Mouse (Mus musculus): ENCODE measurements around the gene Ell. TPM values are rescaled to one million over a fixed set of nuclear protein-coding genes. Genes with fewer than 3 reads are reported as not detected.

Ell gene
- polyA plus RNA-seq, 1 experiment from 2014 or later = 26.1 TPM

DNA sequence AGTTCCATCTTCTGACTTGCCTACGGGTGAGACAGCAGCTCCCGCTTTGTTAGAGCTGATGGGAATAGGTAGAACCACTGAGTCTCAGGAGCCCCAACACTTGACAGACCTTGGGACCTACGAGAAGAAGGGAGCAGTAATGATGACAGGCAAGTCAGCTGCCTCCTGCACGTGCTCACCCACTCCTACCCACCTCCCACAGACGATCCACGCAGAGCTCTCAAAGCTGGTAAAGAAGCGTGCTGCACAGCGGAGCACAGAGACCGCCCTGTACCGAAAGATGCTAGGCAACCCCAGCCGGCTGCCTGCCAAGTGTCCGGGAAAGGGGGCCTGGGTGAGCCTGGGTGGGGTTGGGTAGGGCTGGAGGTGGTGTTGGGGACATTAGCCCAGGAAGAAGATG is 5.0 kb upstream of the Ell start:
- POLR2A ChIA-PET = no interaction called here
- CTCF ChIA-PET = no interaction called here
- H3K27me3 ChIP-seq = no peaks in the 10 kb centered on the region
- in situ Hi-C loops (cut with MboI; ENCODE audit: low pct_unique_long_range_greater_than_20kb) = no loop called here
- DNase-seq (ENCODE audit: low read depth, low spot score) (no peak), ATAC-seq (no peak)
- no peak for TF ChIP-seq CTCF (IDR thresholded peaks at IDR 0.05)

DNA sequence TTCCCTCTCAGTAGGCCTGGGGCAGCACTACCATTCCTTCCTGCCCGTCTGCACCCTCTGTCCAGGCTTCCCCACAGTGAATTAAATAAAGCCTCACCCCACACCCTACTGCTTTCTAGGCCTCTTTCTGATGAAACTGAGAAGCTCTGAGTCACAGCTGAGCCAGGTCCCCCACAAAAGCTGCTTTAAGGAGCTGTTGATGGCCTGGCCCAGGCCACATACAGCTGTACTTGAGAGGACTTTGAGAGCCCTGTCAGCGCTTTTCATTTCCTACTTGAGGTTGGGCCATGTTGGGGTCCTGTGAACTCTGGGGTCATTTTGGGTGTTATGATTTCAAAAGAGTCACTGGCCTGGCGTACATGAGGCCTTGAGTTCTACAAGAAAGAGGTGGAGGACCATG is 4.0 kb upstream of the Ell start:
- ChIA-PET CTCF (no interaction called here), POLR2A (no interaction called here)
- H3K27me3 ChIP-seq = no peaks in the 10 kb centered on the region
- no peak for DNase-seq (ENCODE audit: low read depth, low spot score)
- ATAC-seq = no peak
- TF ChIP-seq CTCF (IDR thresholded peaks at IDR 0.05) = no peak
- in situ Hi-C loops (cut with MboI; ENCODE audit: low pct_unique_long_range_greater_than_20kb) = no loop called here

DNA sequence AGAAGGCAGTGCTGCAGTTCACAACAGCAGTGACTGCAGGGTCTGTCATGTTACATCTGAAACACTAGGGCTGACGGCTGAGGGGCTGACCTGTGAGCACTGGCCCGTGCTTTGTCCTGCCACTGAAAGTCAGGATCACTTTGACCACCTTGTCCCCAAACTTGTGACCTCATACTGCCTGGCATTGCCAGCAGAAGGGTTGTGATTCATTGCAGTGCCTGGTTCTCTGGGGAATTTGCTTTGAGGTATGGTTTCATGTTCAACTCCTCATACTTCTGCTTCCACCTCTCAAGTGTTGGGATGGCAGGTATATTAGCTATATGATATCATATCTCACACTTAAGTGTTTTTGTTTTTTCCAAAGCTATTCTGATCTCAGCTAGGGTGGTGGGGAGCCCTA is 3.6 kb upstream of the Ell start:
- TF ChIP-seq CTCF (IDR thresholded peaks at IDR 0.05) = no peak
- ChIA-PET POLR2A (no interaction called here), CTCF (interaction anchor here (4.1 kb wide), 1 partner anchor 9 kb away, joined by 20 read pairs; the partner anchor contains the start of genes Fkbp8 and Kxd1)
- in situ Hi-C loops (cut with MboI; ENCODE audit: low pct_unique_long_range_greater_than_20kb) = no loop called here
- H3K27me3 ChIP-seq = no peaks in the 10 kb centered on the region
- no peak for DNase-seq (ENCODE audit: low read depth, low spot score)
- no peak for ATAC-seq

DNA sequence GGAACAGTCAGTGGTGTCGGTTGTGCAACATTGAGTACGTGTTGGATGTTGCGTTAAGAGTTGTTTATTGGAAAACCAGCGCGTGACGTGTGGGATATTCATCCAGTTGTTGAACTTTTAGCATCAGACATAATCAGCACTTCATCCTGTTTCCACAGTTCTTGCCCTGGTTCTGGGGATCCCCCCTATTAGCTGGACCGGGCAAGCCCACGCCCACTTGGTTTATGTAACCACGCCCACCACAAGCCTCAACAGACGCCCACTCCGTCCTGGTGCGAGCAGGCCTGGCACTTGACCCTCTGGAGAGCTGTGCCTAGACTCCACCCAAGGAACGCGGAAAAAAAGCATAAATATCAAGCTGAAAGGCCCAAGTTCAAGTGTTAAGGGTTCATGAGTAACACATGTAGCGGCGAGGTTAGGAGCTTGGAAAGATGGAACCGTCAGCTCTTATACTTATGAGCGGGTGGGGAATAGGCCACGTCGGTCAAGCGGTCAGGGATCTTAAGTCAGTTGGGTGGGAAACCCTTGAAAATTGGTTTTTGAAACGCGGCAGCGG is 1.2 kb upstream of the Ell start:
- no peaks in the 10 kb centered on the region for H3K27me3 ChIP-seq
- no peak for DNase-seq (ENCODE audit: low read depth, low spot score)
- TF ChIP-seq CTCF (IDR thresholded peaks at IDR 0.05) = no peak
- ATAC-seq = no peak
- in situ Hi-C loops (cut with MboI; ENCODE audit: low pct_unique_long_range_greater_than_20kb) = no loop called here
- ChIA-PET CTCF (interaction anchor here (1.4 to 4.1 kb wide), 2 partner anchors 11 to 72 kb away, joined by 4 to 20 read pairs; partner anchors contain the start of genes Fkbp8 and Kxd1), POLR2A (interaction anchor here (1.3 to 4.2 kb wide), 3 partner anchors 10 to 72 kb away, joined by 3 to 24 read pairs (median 15); partner anchors contain the start of genes Fkbp8, Kxd1 and Uba52)

DNA sequence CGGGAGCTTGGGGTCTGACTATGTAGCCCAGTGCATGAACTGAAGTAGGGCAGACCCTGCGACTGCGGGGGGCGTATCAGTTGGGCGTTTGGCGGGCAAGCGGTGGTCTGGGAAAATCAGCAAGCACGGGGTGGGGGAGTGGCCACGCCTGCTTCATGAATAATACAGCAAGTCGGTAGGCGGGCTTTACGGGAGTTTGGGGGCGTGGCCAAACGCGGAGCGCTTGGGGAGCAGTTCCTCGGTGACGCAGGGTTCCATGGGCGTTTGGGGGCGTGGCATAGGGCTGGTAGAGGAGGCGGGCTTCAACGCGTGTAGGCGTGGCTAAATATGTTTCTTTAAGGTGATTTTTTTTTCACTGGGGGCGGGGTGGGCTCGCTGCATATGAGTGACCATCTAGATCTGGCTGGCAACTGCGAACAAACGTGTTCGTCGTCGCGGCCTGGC is 602 bp upstream of the Ell start:
- H3K27me3 ChIP-seq = no peaks in the 10 kb centered on the region
- DNase-seq (ENCODE audit: low read depth, low spot score) (peak; percentile 81), ATAC-seq (peak; percentile 41)
- CTCF ChIA-PET = interaction anchor here (1.4 to 4.1 kb wide), 2 partner anchors 11 to 72 kb away, joined by 4 to 20 read pairs; partner anchors contain the start of genes Fkbp8 and Kxd1
- TF ChIP-seq CTCF (IDR thresholded peaks at IDR 0.05) = no peak
- POLR2A ChIA-PET = interaction anchor here (1.3 to 4.2 kb wide), 3 partner anchors 11 to 71 kb away, joined by 3 to 24 read pairs (median 15); partner anchors contain the start of genes Fkbp8, Kxd1 and Uba52
- in situ Hi-C loops (cut with MboI; ENCODE audit: low pct_unique_long_range_greater_than_20kb) = no loop called here

DNA sequence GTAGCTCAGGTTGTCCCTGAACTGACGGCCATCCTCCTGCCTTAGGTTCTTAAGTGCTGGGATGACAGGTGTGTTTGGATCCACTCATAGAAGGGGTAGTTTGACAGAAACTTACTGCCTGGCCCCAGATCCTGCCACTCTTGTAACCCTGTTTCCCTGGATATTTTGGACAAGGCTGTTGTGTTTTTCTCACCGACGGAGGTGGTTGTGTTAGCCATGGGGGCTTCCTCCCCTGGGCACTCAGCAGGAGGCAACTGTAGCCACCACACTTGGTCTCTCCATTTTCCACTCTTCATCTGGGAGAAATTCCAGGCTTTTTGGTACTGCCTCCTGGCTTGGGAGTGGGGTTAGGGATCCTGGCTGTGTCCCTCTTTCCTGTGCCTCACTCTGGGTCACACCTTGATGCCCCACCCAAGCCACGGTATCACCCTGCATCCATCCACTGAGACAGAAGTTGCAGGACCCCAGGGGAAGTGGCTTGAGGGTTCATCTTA is 803 bp downstream of the Ell start:
- POLR2A ChIA-PET = interaction anchor here (0.8 to 4.2 kb wide), 5 partner anchors 10 to 70 kb away, joined by 4 to 24 read pairs (median 5); partner anchors contain the start of genes Fkbp8, Kxd1, Ssbp4 and Uba52
- ATAC-seq (no peak), DNase-seq (ENCODE audit: low read depth, low spot score) (no peak)
- CTCF ChIA-PET = no interaction called here
- H3K27me3 ChIP-seq = no peaks in the 10 kb centered on the region
- in situ Hi-C loops (cut with MboI; ENCODE audit: low pct_unique_long_range_greater_than_20kb) = no loop called here
- no peak for TF ChIP-seq CTCF (IDR thresholded peaks at IDR 0.05)

DNA sequence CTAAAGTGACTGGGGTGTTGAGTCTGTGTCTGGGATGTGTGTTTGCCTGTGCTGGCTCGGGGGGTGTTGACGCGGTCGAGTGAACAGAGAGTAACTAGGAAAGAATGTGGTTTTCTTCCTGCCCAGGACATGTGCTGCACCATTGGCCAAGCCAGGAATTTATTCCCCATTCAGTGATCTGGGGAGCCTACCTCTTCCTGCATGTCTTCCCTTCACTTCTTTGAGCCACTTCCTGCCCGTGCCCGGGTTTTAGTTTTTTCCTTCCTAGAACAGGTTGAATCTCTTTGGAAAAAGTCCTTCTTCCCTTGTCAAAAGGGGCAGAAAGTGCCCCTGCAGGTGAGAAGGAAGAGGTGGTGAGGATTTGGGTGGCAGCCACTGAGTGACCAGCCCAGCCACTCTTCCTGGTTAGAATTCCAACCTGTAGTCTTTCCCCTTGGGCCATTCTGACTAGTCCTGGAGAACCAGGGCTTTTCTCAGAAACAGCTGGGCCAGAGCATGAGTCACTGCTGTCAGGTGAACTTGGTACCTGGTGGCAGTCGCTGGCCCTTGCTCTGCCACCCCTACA is 1.3 kb downstream of the Ell start:
- in situ Hi-C loops (cut with MboI; ENCODE audit: low pct_unique_long_range_greater_than_20kb) = no loop called here
- DNase-seq (ENCODE audit: low read depth, low spot score) (no peak), ATAC-seq (peak; percentile 7)
- ChIA-PET CTCF (no interaction called here), POLR2A (interaction anchor here (0.8 to 4.2 kb wide), 6 partner anchors 10 to 69 kb away, joined by 3 to 24 read pairs (median 4); partner anchors contain the start of genes Fkbp8, Kxd1, Ssbp4 and Uba52)
- H3K27me3 ChIP-seq = no peaks in the 10 kb centered on the region
- no peak for TF ChIP-seq CTCF (IDR thresholded peaks at IDR 0.05)

DNA sequence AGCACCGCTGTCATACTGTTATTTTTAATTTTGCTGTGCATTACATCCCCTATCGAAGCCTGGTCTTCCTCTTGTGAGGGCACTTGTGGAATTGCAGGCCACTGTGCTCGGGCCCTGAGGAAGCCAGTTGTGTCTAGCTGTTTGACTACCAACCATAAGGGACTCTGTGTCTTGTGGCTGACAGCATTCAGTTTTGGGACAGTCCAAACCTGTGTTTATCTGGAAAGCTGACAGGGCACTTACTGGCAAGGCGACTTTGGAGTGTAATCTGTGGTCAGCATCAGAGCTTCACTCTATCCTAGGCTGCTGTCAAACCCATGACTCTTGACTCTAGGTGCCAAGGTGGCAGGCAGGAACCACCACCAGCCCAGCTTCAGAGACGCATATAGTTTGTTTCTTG is 1.8 kb downstream of the Ell start:
- ChIA-PET CTCF (interaction anchor here (1.1 kb wide), 2 partner anchors 10 to 17 kb away, joined by 3 read pairs; no protein-coding TSS in a partner anchor), POLR2A (interaction anchor here (0.7 to 1.3 kb wide), 4 partner anchors 12 to 30 kb away, joined by 3 to 7 read pairs (median 4); no protein-coding TSS in a partner anchor)
- in situ Hi-C loops (cut with MboI; ENCODE audit: low pct_unique_long_range_greater_than_20kb) = no loop called here

DNA sequence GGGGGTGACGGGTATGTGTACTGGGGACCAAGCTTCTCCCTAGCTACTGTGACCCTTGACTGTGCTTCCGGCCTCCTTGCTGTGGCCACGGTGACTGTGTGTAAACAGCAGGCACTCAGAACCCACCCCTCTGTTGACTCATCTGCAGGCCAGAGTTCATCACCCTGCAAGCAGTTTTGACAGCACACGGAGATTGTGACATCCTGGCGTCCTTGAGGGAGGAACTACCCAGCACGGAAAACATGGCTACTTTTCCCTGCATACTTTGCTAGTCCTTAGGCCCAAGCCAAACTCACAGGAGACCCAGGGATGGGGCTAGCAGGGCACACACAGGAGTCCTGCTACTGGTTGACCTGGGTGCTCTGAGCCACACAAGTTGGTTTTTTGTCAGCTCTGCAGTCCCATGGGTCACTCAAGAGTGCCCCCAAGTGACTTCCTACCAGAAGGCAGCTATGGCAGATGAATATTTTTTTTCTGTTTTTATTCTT is 5.0 kb downstream of the Ell start:
- no peak for ATAC-seq
- CTCF ChIA-PET = interaction anchor here (0.8 to 2.0 kb wide), 6 partner anchors 8 to 67 kb away, joined by 3 to 6 read pairs (median 3); no protein-coding TSS in a partner anchor
- DNase-seq (ENCODE audit: low read depth, low spot score) = no peak

More for the DNA sequence above, 1.8 kb downstream of the Ell start:
- no peak for ATAC-seq
- DNase-seq (ENCODE audit: low read depth, low spot score) = no peak
- no peak for TF ChIP-seq CTCF (IDR thresholded peaks at IDR 0.05)
- H3K27me3 ChIP-seq = no peaks in the 10 kb centered on the region

DNA sequence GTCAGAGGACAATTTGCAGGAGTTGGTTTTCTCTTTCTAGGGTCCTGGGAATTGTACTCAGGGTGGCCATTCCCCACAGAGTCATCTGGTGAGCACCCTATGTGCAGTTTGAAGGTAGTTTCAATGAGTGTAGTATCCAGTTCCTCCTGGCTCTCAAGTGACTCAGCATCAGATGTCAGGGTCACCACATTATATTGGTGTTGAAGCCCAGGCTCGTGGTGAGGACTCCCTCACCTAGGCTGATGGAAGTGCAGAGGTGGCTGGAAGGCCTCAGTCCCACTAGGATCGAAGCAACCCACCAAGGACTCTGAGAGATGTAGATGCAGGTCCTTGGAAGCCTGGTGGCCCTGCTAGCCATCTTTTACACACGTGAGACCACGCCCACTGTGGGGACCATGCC is 7.2 kb downstream of the Ell start:
- ChIA-PET POLR2A (no interaction called here), CTCF (no interaction called here)
- ATAC-seq = no peak
- in situ Hi-C loops (cut with MboI; ENCODE audit: low pct_unique_long_range_greater_than_20kb) = no loop called here
- DNase-seq (ENCODE audit: low read depth, low spot score) = no peak
- no peak for TF ChIP-seq CTCF (IDR thresholded peaks at IDR 0.05)
- H3K27me3 ChIP-seq = no peaks in the 10 kb centered on the region

More for the DNA sequence above, 5.0 kb downstream of the Ell start:
- POLR2A ChIA-PET = no interaction called here
- H3K27me3 ChIP-seq = no peaks in the 10 kb centered on the region
- in situ Hi-C loops (cut with MboI; ENCODE audit: low pct_unique_long_range_greater_than_20kb) = no loop called here
- TF ChIP-seq CTCF (IDR thresholded peaks at IDR 0.05) = no peak

DNA sequence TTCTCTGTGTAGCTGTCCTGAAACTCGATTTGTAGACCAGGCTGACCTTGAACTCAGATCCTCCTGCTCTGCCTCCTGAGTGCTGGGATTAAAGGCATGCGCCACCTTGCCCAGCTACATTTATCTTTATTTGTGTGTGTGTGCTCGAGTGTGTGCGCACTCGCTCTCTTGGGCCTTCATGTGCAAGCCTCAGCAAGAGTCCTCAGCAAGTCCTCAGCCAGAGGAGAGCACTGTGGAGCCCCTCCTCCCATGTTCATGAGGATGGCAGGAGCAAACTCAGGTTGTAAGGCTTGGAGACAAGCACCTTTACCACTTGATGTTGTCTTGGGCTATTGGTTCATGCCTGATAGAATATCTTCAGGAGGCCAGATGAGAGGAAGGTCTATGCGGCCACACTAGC is 8.5 kb downstream of the Ell start:
- DNase-seq (ENCODE audit: low read depth, low spot score) (no peak), ATAC-seq (no peak)
- in situ Hi-C loops (cut with MboI; ENCODE audit: low pct_unique_long_range_greater_than_20kb) = no loop called here
- CTCF ChIA-PET = no interaction called here
- POLR2A ChIA-PET = no interaction called here
- no peak for TF ChIP-seq CTCF (IDR thresholded peaks at IDR 0.05)
- H3K27me3 ChIP-seq = no peaks in the 10 kb centered on the region

Data from Patski (cell line).